Mouse (Mus musculus): ENCODE measurements around the gene Zfp942.
A peak's percentile ranks its signal among the peaks of the same experiment; 100 is the strongest.

The Zfp942 gene

GRCm38 (mm10) chr17:21962107-21962907 is at the start of gene Zfp942, which contains the start of gene Zfp943:
Zfp942 (minus strand) TSS chr17:21962464.
Zfp943 (plus strand) TSS chr17:21962552.
- DNase-seq: peak; percentile 66

GRCm38 (mm10) chr17:21963302-21963701 is 1.0 kb upstream of the Zfp942 start:
- no peak for DNase-seq

- peak; percentile 42 for DNase-seq
These were observed 52.7 kb downstream of the Zfp942 start, which contains the start of gene Zfp995 for GRCm38 (mm10) chr17:21909456-21910052. Zfp995 (minus strand) TSS chr17:21909926.

GRCm38 (mm10) chr17:21909039-21909438 is 53.2 kb downstream of the Zfp942 start:
- DNase-seq: no peak

Measured in cerebellum, adult 11 months (tissue).